Mouse (Mus musculus): ENCODE measurements around the gene Arf6.

DNA sequence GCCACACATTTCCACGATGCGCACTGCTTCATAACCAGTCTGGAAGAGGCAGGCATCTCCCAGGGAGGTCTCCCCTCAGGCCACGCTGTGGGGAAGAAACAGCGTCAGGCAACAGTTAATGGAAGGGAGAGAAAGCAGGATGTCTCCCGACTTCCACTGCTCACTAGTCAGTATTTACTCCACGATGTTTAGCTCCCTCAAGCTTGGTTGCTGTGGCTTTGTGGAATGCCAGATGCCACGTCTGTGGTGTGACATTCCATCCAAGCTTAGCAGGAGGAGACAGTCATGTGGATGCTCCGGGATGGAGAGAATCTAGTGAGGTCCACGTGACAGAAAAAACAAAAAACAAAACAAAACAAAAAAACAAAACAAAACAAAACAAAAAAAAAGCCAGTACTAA lies 30.1 kb downstream of the Arf6 start:
- no peak for TF ChIP-seq GATA1 (IDR thresholded peaks at IDR 0.05; ENCODE audit: borderline replicate concordance, low read length)
- no peak for TF ChIP-seq FLI1 (IDR thresholded peaks at IDR 0.05; ENCODE audit: low read length)

Data from megakaryocyte, embryonic 14.5 days (primary cell).